Mouse (Mus musculus) kidney, postnatal 14 days (tissue): ENCODE data around the gene Olfr263.
"Not testable (repeated sequence)": the region's sequence is repeated elsewhere in the genome, so short reads cannot be mapped to it uniquely, and the experiment has no call there.

Source experiments
- DNase-seq: peaks from one replicate; pipeline ENCODE4 v3.0.0; 2022; ENCODE audit warnings: mixed read lengths

Gene Olfr263

GRCm38 (mm10) chr13:21129339-21129738 lies at the start of gene Olfr263:
TSS of gene Olfr263 (plus strand) at chr13:21129639.
- not testable (repeated sequence) for DNase-seq

GRCm38 (mm10) chr13:21082686-21083085 lies 46.8 kb upstream of the Olfr263 start:
- peak; percentile 26 for DNase-seq

- DNase-seq = no peak
Measured at GRCm38 (mm10) chr13:21109759-21110158, 19.7 kb upstream of the Olfr263 start.

- no peak for DNase-seq
Measured at GRCm38 (mm10) chr13:21110441-21110840, 19.0 kb upstream of the Olfr263 start.

- DNase-seq = not testable (repeated sequence)
Measured at GRCm38 (mm10) chr13:21111183-21111582, 18.3 kb upstream of the Olfr263 start, which contains the start of gene Olfr1369-ps1. TSS of gene Olfr1369-ps1 (plus strand) at chr13:21111483.

GRCm38 (mm10) chr13:21114121-21114520 lies 15.3 kb upstream of the Olfr263 start:
- DNase-seq = no peak

GRCm38 (mm10) chr13:21142421-21142820 lies 13.0 kb downstream of the Olfr263 start:
- DNase-seq = peak; percentile 3

GRCm38 (mm10) chr13:21145767-21146166 lies 16.3 kb downstream of the Olfr263 start, which contains the start of gene Olfr1368:
TSS of gene Olfr1368 (minus strand) at chr13:21145867.
- no peak for DNase-seq

- no peak for DNase-seq
Measured at GRCm38 (mm10) chr13:21155888-21156287, 26.4 kb downstream of the Olfr263 start.

- DNase-seq = no peak
Measured at GRCm38 (mm10) chr13:21158071-21158470, 28.6 kb downstream of the Olfr263 start.

GRCm38 (mm10) chr13:21158785-21159474 lies 29.5 kb downstream of the Olfr263 start:
- peak; percentile 89 for DNase-seq

- DNase-seq = peak; percentile 13
Measured at GRCm38 (mm10) chr13:21159475-21159819, 30.0 kb downstream of the Olfr263 start.

GRCm38 (mm10) chr13:21160041-21160511 lies 30.6 kb downstream of the Olfr263 start:
- DNase-seq = no peak

GRCm38 (mm10) chr13:21160657-21161590 lies 31.5 kb downstream of the Olfr263 start:
- peak; percentile 93 for DNase-seq

- no peak for DNase-seq
Measured at GRCm38 (mm10) chr13:21161591-21161990, 32.2 kb downstream of the Olfr263 start.

- DNase-seq = no peak
Measured at GRCm38 (mm10) chr13:21162591-21162990, 33.2 kb downstream of the Olfr263 start.

- peak; percentile 84 for DNase-seq
Measured at GRCm38 (mm10) chr13:21166936-21167909, 37.8 kb downstream of the Olfr263 start.

- peak; percentile 47 for DNase-seq
Measured at GRCm38 (mm10) chr13:21167910-21168300, 38.5 kb downstream of the Olfr263 start.

GRCm38 (mm10) chr13:21168371-21169011 lies 39.1 kb downstream of the Olfr263 start:
- peak; percentile 41 for DNase-seq

GRCm38 (mm10) chr13:21169121-21169656 lies 39.8 kb downstream of the Olfr263 start:
- peak; percentile 10 for DNase-seq

GRCm38 (mm10) chr13:21169657-21170430 lies 40.4 kb downstream of the Olfr263 start:
- peak; percentile 86 for DNase-seq
